ENCODE assay signal across 9 mouse cellular contexts in the genomic region with DNA sequence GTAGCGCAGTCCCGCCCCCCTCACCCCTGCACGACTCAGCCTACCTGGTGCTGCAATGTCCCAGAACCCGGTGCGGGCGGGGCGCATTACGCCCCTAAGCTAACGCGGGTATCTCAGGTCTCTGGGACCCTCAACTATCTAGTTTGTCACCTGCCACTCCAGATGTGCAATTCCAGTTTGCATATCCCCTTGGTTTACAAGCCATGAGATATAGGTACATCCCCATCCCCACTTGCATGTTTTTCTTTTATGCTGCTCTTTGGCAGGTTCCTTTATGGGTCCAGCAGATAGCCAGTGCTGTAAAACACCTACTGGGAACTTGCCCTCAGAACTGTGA. TPM values are rescaled to one million over a fixed set of nuclear protein-coding genes. Genes with fewer than 3 reads are reported as not detected.
A peak's percentile ranks its signal among the peaks of the same experiment; 100 is the strongest.
DNase-seq lines count a peak whose midpoint lies in the region; ATAC-seq and TF ChIP-seq lines count a peak whose summit lies in the region.
"Had no signal": no experiment of that assay in that cellular context is flagged by ENCODE, and none has a peak within 500 bp of the region (broad histone marks: within the 10 kb centered on the region; RNA-seq: fewer than 3 reads in every experiment).

No protein-coding gene starts in this region.

- H3K27me3 ChIP-seq in heart, embryonic 12.5 days (replicated peaks): peaks cover 41% of the 10 kb centered on the region
- no peaks in the 10 kb centered on the region for H3K27me3 ChIP-seq in C2C12 (ENCODE audit: control insufficient read depth, insufficient read depth, insufficient read length)
- H3K27me3 ChIP-seq in forebrain, embryonic 12.5 days: peaks cover 45% of the 10 kb centered on the region
- H3K27me3 ChIP-seq in liver, embryonic 14.5 days (ENCODE audit: control insufficient read depth, insufficient read depth, low read length): peaks cover 33% of the 10 kb centered on the region

- TF ChIP-seq EP300 in liver, embryonic 14.5 days (IDR thresholded peaks at IDR 0.05; ENCODE audit: low read depth): no peak

- 0 out of 2 replicates have a peak, but pooled peaks cover 4% of the 10 kb centered on the region for H3K9me3 ChIP-seq in heart, embryonic 12.5 days (replicated peaks)
- H3K9me3 ChIP-seq in forebrain, embryonic 12.5 days: no peaks in the 10 kb centered on the region
- H3K9me3 ChIP-seq in liver, embryonic 14.5 days (ENCODE audit: control insufficient read depth, low read length): no peaks in the 10 kb centered on the region

- no peak; the same call in 1 of the 2 replicates for ATAC-seq in heart, embryonic 12.5 days (ENCODE audit: insufficient number of reproducible peaks, low FRiP score)
- ATAC-seq in forebrain, embryonic 12.5 days (ENCODE audit: low FRiP score): no peak
- no peak for ATAC-seq in liver, embryonic 14.5 days (ENCODE audit: insufficient read depth)

- peak overlapping the region; percentile 79 for H3K4me3 ChIP-seq in heart, embryonic 12.5 days
- H3K4me3 ChIP-seq in C2C12 (ENCODE audit: insufficient read depth, poor library complexity, severe bottlenecking): peak overlapping the region; percentile 37
- peak overlapping the region; percentile 72 for H3K4me3 ChIP-seq in forebrain, embryonic 12.5 days (replicated peaks)
- peak overlapping the region; percentile 54 to 55 for H3K4me3 ChIP-seq in liver, embryonic 14.5 days (ENCODE audit: insufficient read depth in 1 of 2, low read depth in 2 of 2, low read length in 2 of 2)

- H3K4me2 ChIP-seq in heart, embryonic 12.5 days: peak overlapping the region; percentile 100
- H3K4me2 ChIP-seq in forebrain, embryonic 12.5 days: peak overlapping the region; percentile 95
- H3K4me2 ChIP-seq in liver, embryonic 14.5 days (ENCODE audit: low read depth): peak overlapping the region; percentile 83

- peaks cover 19% of the 10 kb centered on the region for H3K79me3 ChIP-seq in C2C12 (ENCODE audit: low read depth)

- peaks cover 11% of the 10 kb centered on the region for H3K36me3 ChIP-seq in heart, embryonic 12.5 days
- peaks cover 12% of the 10 kb centered on the region for H3K36me3 ChIP-seq in C2C12 (ENCODE audit: control insufficient read depth, insufficient read depth)
- H3K36me3 ChIP-seq in forebrain, embryonic 12.5 days (replicated peaks): peaks cover 31% of the 10 kb centered on the region
- H3K36me3 ChIP-seq in liver, embryonic 14.5 days (replicated peaks; ENCODE audit: control insufficient read depth, insufficient read depth, low read depth): peaks cover 6% of the 10 kb centered on the region

- H3K4me1 ChIP-seq in heart, embryonic 12.5 days (replicated peaks): peaks cover 55% of the 10 kb centered on the region
- H3K4me1 ChIP-seq in forebrain, embryonic 12.5 days: peaks cover 70% of the 10 kb centered on the region
- H3K4me1 ChIP-seq in liver, embryonic 14.5 days (replicated peaks; ENCODE audit: control insufficient read depth in 2 of 2, insufficient read depth in 2 of 2, low read length in 1 of 2): peaks cover 2 to 24% of the 10 kb centered on the region in 2 experiments; a peak in 3 of 4 replicates

- intact Hi-C loops in heart, postnatal 36 days (cut with DNase I): loop anchor here (2.0 kb wide), 1 partner anchor 15 kb away; no protein-coding TSS in a partner anchor

- H3ac ChIP-seq in C2C12 (ENCODE audit: control insufficient read depth, insufficient read length, low read depth): peak overlapping the region; percentile 1

- WGBS in heart, embryonic 12.5 days: 1% methylated on average over 10 of the region's 10 CpGs
- 0% methylated on average over 9 of the region's 10 CpGs for WGBS in forebrain, embryonic 12.5 days
- WGBS in liver, embryonic 14.5 days (ENCODE audit: insufficient replicate concordance): 2% methylated on average over 10 of the region's 10 CpGs

- H3K27ac ChIP-seq in heart, embryonic 12.5 days (ENCODE audit: poor library complexity, severe bottlenecking): peak overlapping the region; percentile 46; the same call in 1 of the 2 replicates
- peak overlapping the region; percentile 90 for H3K27ac ChIP-seq in forebrain, embryonic 12.5 days
- no peak overlapping the region for H3K27ac ChIP-seq in liver, embryonic 14.5 days

- no peak for TF ChIP-seq CTCF in C2C12 (IDR thresholded peaks at IDR 0.05; ENCODE audit: control insufficient read depth, insufficient read depth, insufficient read length)
- no peak for TF ChIP-seq CTCF in liver, embryonic 14.5 days (IDR thresholded peaks at IDR 0.05; ENCODE audit: low read depth)

- H3K9ac ChIP-seq in heart, embryonic 12.5 days: peak overlapping the region; percentile 90
- peak overlapping the region; percentile 91 for H3K9ac ChIP-seq in forebrain, embryonic 12.5 days
- no peak overlapping the region; the same call in 1 of the 2 replicates for H3K9ac ChIP-seq in liver, embryonic 14.5 days (replicated peaks)

- no peak for DNase-seq in heart, postnatal 36 days
- DNase-seq in liver, embryonic 14.5 days (ENCODE audit: low read depth in 3 of 3, low spot score in 3 of 3): no peak
- no peak for DNase-seq in retina, embryonic 14.5 days (ENCODE audit: low spot score)
- DNase-seq in thymus, postnatal 14 days: no peak
- DNase-seq in cerebellum, adult 11-12 months: no peak
- DNase-seq: gastrocnemius, postnatal 14 days had no signal

- H3K79me2 ChIP-seq in C2C12 (ENCODE audit: control insufficient read depth, insufficient read depth): peaks cover 23% of the 10 kb centered on the region

TF ChIP-seq in C2C12, 6 proteins besides CTCF, POLR2A, EP300 and RAD21:
- TF ChIP-seq CEBPB (IDR thresholded peaks at IDR 0.05; ENCODE audit: low read depth) (no peak), MYOG (IDR thresholded peaks at IDR 0.05; ENCODE audit: control insufficient read depth, extremely low read depth, insufficient read length) (no peak), MAX (IDR thresholded peaks at IDR 0.05) (no peak), USF1 (IDR thresholded peaks at IDR 0.05; ENCODE audit: low read depth) (no peak), MYOD1 (IDR thresholded peaks at IDR 0.05; ENCODE audit: control insufficient read depth, insufficient read length, low read depth) (no peak), FOSL1 (IDR thresholded peaks at IDR 0.05; ENCODE audit: insufficient read depth, low read length, poor library complexity, severe bottlenecking) (no peak)

RNA-seq across cellular contexts. Expression of gene Atp5d, which starts 1.0 kb away (rescaled TPM):
- 827 and 861 TPM in 2 replicates for polyA plus RNA-seq in heart, embryonic 12.5 days (2016; fragmentation: Nextera tagmentation; extraction: Ambion mirVana)
- 1,000 to 10,000 TPM; 1,105 to 1,168 TPM for total RNA-seq in heart, postnatal 36 days (2021)
- 720 TPM for polyA plus RNA-seq in C2C12 (2012; fragmentation: generic; extraction: Trizol)
- 405 and 428 TPM in 2 replicates for polyA plus RNA-seq in forebrain, embryonic 12.5 days (2016; fragmentation: Nextera tagmentation; extraction: Ambion mirVana)
- polyA plus RNA-seq in liver, embryonic 14.5 days (2012; rRNA removed): 196 and 211 TPM in 2 replicates
- polyA plus RNA-seq in liver, embryonic 14.5 days (2014; fragmentation: Nextera tagmentation; extraction: Ambion mirVana): 249 and 270 TPM in 2 replicates

RNA-seq across cellular contexts. Expression of gene Cbarp, which starts 1.2 kb away (rescaled TPM):
- polyA plus RNA-seq in heart, embryonic 12.5 days (2016; fragmentation: Nextera tagmentation; extraction: Ambion mirVana): 1.7 and 3.6 TPM in 2 replicates
- 1 to 10 TPM; 2.0 to 4.7 TPM for total RNA-seq in heart, postnatal 36 days (2021)
- 12.1 TPM for polyA plus RNA-seq in C2C12 (2012; fragmentation: generic; extraction: Trizol)
- polyA plus RNA-seq in forebrain, embryonic 12.5 days (2016; fragmentation: Nextera tagmentation; extraction: Ambion mirVana): 13.2 and 13.8 TPM in 2 replicates
- polyA plus RNA-seq in liver, embryonic 14.5 days (2012; rRNA removed): 1.8 and 2.2 TPM in 2 replicates
- polyA plus RNA-seq in liver, embryonic 14.5 days (2014; fragmentation: Nextera tagmentation; extraction: Ambion mirVana): 0.42 and 1.1 TPM in 2 replicates

RNA-seq across cellular contexts. Expression of gene Midn, which starts 8.7 kb away (rescaled TPM):
- polyA plus RNA-seq in heart, embryonic 12.5 days (2016; fragmentation: Nextera tagmentation; extraction: Ambion mirVana): 25.9 and 28.9 TPM in 2 replicates
- total RNA-seq in heart, postnatal 36 days (2021): 100 to 1,000 TPM in 1 of 2 experiments, 10 to 100 TPM in 1; 99.9 to 117 TPM
- 77.5 TPM for polyA plus RNA-seq in C2C12 (2012; fragmentation: generic; extraction: Trizol)
- 45.0 and 50.3 TPM in 2 replicates for polyA plus RNA-seq in forebrain, embryonic 12.5 days (2016; fragmentation: Nextera tagmentation; extraction: Ambion mirVana)
- 9.1 and 10.3 TPM in 2 replicates for polyA plus RNA-seq in liver, embryonic 14.5 days (2012; rRNA removed)
- 5.1 and 5.7 TPM in 2 replicates for polyA plus RNA-seq in liver, embryonic 14.5 days (2014; fragmentation: Nextera tagmentation; extraction: Ambion mirVana)

RNA-seq across cellular contexts. Expression of gene Stk11, which starts 23.8 kb away (rescaled TPM):
- polyA plus RNA-seq in heart, embryonic 12.5 days (2016; fragmentation: Nextera tagmentation; extraction: Ambion mirVana): 10.8 and 13.8 TPM in 2 replicates
- total RNA-seq in heart, postnatal 36 days (2021): 100 to 1,000 TPM; 137 to 165 TPM
- 106 TPM for polyA plus RNA-seq in C2C12 (2012; fragmentation: generic; extraction: Trizol)
- polyA plus RNA-seq in forebrain, embryonic 12.5 days (2016; fragmentation: Nextera tagmentation; extraction: Ambion mirVana): 20.8 and 23.2 TPM in 2 replicates
- 80.5 and 88.8 TPM in 2 replicates for polyA plus RNA-seq in liver, embryonic 14.5 days (2012; rRNA removed)
- 17.4 and 18.9 TPM in 2 replicates for polyA plus RNA-seq in liver, embryonic 14.5 days (2014; fragmentation: Nextera tagmentation; extraction: Ambion mirVana)

RNA-seq across cellular contexts. Expression of gene Cirbp, which starts 26.4 kb away (rescaled TPM):
- polyA plus RNA-seq in heart, embryonic 12.5 days (2016; fragmentation: Nextera tagmentation; extraction: Ambion mirVana): 110 and 118 TPM in 2 replicates
- total RNA-seq in heart, postnatal 36 days (2021): 10 to 100 TPM; 48.2 to 67.0 TPM
- 30.9 TPM for polyA plus RNA-seq in C2C12 (2012; fragmentation: generic; extraction: Trizol)
- 224 and 240 TPM in 2 replicates for polyA plus RNA-seq in forebrain, embryonic 12.5 days (2016; fragmentation: Nextera tagmentation; extraction: Ambion mirVana)
- polyA plus RNA-seq in liver, embryonic 14.5 days (2012; rRNA removed): 19.4 and 19.8 TPM in 2 replicates
- 10.1 and 10.7 TPM in 2 replicates for polyA plus RNA-seq in liver, embryonic 14.5 days (2014; fragmentation: Nextera tagmentation; extraction: Ambion mirVana)
